Mouse (Mus musculus): ENCODE measurements around the gene St6galnac3.

- no peak for TF ChIP-seq CTCF (conservative IDR thresholded peaks at IDR 0.05; ENCODE audit: insufficient read depth, insufficient read length, low read depth, low read length)
- no peak for TF ChIP-seq POLR2A (IDR thresholded peaks at IDR 0.05; ENCODE audit: low read depth, low read length)
Observed at GRCm38 (mm10) chr3:153582065-153582464, 142.9 kb downstream of the St6galnac3 start.
